Mouse (Mus musculus) liver, embryonic 12.5 days (tissue): ENCODE measurements around the gene Zfp60. TPM values are rescaled to one million over a fixed set of nuclear protein-coding genes. Genes with fewer than 3 reads are reported as not detected.

Experiments used
- ATAC-seq: fragments of 200-750 bp; cut with Nextera tagmentation; 2 replicates; pipeline ENCODE4 v1.8.0; 2017; ENCODE audit warnings: moderate number of reproducible peaks, mild to moderate bottlenecking, moderate library complexity
- H3K27ac ChIP-seq: fragments of 300-500 bp; sonication (generic); 2 replicates; pipeline ENCODE4 v1.5.1; 2016; ENCODE audit warnings: mild to moderate bottlenecking
- H3K27me3 ChIP-seq: fragments of 300-500 bp; sonication (generic); replicated peaks from 2 replicates; pipeline ENCODE4 v1.6.1; 2016; ENCODE audit warnings: mild to moderate bottlenecking, moderate library complexity
- H3K36me3 ChIP-seq: fragments of 300-500 bp; sonication (generic); 2 replicates; pipeline ENCODE4 v1.6.1; 2016; ENCODE audit warnings: mild to moderate bottlenecking, moderate library complexity
- H3K4me1 ChIP-seq: fragments of 300-500 bp; sonication (generic); 2 replicates; pipeline ENCODE4 v1.6.1; 2016
- H3K4me2 ChIP-seq: fragments of 300-500 bp; sonication (generic); 2 replicates; pipeline ENCODE4 v1.6.1; 2016; ENCODE audit warnings: mild to moderate bottlenecking, moderate library complexity
- H3K4me3 ChIP-seq: fragments of 300-500 bp; sonication (generic); 2 replicates; pipeline ENCODE4 v1.5.1; 2016; ENCODE audit warnings: mild to moderate bottlenecking, moderate library complexity
- H3K9ac ChIP-seq: fragments of 300-500 bp; sonication (generic); 2 replicates; pipeline ENCODE4 v1.6.1; 2016; ENCODE audit warnings: mild to moderate bottlenecking, moderate library complexity
- H3K9me3 ChIP-seq: fragments of 300-500 bp; sonication (generic); replicated peaks from 2 replicates; pipeline ENCODE4 v1.6.1; 2016; ENCODE audit warnings: mild to moderate bottlenecking, moderate library complexity
- WGBS: fragments of 180-500 bp; shearing (Covaris S2); methylation state at CpG from one replicate; pipeline ENCODE4 v1.1.7; 2016; ENCODE audit not compliant: insufficient replicate concordance; 5-methylcytosine and 5-hydroxymethylcytosine counted together
- polyA plus RNA-seq: library from polyadenylated mRNA; unstranded; fragments of >200 nt; fragmentation: Nextera tagmentation; extraction: Ambion mirVana; gene quantifications from 2 replicates; pipeline ENCODE4 v1.2.1, GENCODE M21; 2016

Zfp60 gene
- 8.0 and 9.2 TPM in 2 replicates for polyA plus RNA-seq

DNA sequence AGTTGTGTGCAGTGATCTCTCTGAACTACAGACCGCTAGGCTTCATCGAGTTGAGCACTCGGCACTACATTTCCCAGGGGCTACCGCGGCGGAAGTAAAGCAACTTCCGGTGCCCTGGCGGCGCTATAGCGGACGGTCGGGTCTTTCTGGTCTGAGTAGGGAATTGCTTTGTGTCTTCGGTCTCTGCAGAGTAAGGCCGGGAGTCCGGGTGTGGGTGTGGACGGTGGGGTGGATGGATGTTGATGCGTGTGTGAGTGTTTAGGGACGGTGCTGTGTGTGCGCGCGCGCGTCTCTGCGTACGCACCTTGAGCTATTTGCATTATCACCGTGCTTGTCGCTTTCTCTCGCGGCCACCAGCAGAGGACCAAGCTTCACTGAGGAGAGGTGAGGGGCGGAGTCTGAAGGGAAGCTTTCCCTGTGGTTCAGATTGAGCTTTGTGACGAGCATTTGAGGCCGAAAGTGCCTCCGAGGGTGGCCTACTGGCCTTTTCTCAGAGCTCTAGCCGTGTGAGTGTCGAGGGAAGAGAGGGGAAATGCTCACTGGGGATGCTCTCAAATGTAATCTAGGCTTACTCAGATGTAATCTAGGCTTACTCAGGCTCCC is at the start of gene Zfp60:
Gene Zfp60, plus strand, starts transcription at position 109 of the 603 bp plus-strand sequence.
- peak within 1 kb of the TSS; percentile 92 for H3K27ac ChIP-seq
- no peaks in the 10 kb centered on the region for H3K9me3 ChIP-seq
- peaks cover 31% of the 10 kb centered on the region for H3K4me1 ChIP-seq
- 0 out of 2 replicates have a peak, but pooled peaks cover 6% of the 10 kb centered on the region for H3K36me3 ChIP-seq
- WGBS = under 1% methylated on average over 35 of the region's 35 CpGs
- peak within 1 kb of the TSS; percentile 75 for H3K4me3 ChIP-seq
- H3K27me3 ChIP-seq = no peaks in the 10 kb centered on the region
- H3K4me2 ChIP-seq = peak within 1 kb of the TSS; percentile 95
- peak within 1 kb of the TSS; percentile 78 for H3K9ac ChIP-seq
- ATAC-seq = peak; percentile 89

DNA sequence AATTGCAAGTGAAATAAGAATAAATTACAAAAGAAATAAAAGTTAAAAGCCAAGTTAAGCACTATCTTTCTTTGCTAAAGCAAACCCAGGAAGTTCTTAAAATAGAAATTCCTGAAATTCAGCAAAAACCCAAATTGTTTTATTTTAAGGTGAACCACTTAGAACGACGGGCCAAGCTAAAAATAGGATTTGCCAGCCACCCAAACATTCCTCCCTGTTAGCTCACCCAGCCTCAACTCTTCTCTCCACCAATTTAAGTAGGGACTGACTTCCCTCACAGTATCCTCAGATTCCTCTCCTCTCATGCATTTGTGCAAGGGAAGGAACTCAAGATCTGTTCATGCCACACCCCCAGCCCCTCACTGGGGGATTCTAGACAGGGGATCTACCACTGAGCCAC is 48.0 kb upstream of the Zfp60 start:
- no peaks in the 10 kb centered on the region for H3K9me3 ChIP-seq
- no peak overlapping the region for H3K27ac ChIP-seq
- H3K4me3 ChIP-seq = no peak overlapping the region
- 28% methylated on average over 2 of the region's 2 CpGs for WGBS
- peaks cover 3% of the 10 kb centered on the region for H3K4me1 ChIP-seq
- no peak overlapping the region for H3K9ac ChIP-seq
- H3K27me3 ChIP-seq = peaks cover 18% of the 10 kb centered on the region
- no peaks in the 10 kb centered on the region for H3K36me3 ChIP-seq
- no peak for ATAC-seq
- no peak overlapping the region for H3K4me2 ChIP-seq

DNA sequence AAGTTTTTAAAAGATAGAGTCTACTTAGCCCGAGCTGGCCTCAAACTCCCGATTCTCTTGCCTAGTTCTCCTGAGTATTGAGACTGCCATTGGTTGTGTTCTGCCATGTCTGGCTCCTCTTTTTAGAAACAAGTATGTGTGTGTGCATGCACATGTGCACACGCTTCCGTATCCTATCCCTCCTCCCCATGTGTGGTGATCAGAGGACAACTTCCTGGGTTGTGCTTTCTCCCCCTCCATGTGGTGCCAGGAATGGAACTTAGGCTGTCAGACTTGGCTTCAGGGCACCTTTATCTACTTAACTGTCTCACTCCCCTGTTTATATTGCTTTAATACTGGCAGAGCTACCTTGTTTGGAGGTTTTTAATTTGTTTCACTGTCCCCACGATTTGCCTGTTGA is 46.0 kb upstream of the Zfp60 start:
- Histone ChIP-seq H3K36me3 (no peaks in the 10 kb centered on the region), H3K27ac (no peak overlapping the region), H3K4me1 (peaks cover 15% of the 10 kb centered on the region), H3K27me3 (peaks cover 18% of the 10 kb centered on the region), H3K4me2 (no peak overlapping the region), H3K4me3 (no peak overlapping the region), H3K9ac (no peak overlapping the region), H3K9me3 (no peaks in the 10 kb centered on the region)
- ATAC-seq = no peak
- 33% methylated on average over 5 of the region's 5 CpGs for WGBS

DNA sequence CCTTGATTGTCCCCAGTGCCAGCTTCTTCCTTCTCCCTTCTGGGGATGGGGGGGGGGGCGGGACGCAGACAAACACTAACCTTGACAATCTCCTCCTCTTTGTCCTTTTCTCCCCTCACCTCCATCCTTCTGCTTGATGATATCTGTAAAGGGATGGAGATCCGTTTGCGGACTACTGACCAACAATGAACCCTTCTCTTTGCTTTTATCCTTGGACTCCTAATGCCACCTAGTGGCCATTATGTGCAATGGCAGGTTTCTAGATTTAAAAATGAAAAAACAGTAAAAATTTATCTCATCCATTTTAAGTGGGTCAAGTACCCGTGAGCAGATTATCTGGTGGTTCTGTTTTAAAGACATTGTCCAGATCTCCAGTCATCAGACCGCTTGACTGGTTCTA is 45.5 kb upstream of the Zfp60 start:
- no peak overlapping the region for H3K4me2 ChIP-seq

DNA sequence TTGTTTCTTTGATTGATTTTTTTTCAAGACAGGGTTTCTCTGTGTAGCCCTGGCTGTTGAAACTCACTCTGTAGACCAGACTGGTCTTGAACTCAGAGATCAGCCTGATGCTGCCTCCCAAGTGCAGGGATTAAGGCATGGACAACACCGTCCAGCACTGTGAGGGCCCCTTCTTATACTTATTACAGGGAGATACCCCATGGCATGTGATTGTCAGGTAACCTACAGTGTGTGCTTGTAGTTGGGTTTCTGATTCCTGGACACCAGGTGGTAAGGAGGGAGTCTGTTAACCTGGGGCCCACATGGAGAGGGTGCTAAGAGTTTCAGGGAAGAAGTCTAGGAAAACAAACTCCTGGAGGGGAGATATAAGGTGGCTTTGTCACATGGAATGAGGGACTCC is 44.1 kb upstream of the Zfp60 start:
- Histone ChIP-seq H3K36me3 (no peaks in the 10 kb centered on the region), H3K27ac (no peak overlapping the region), H3K9ac (no peak overlapping the region), H3K4me3 (no peak overlapping the region), H3K4me1 (peaks cover 15% of the 10 kb centered on the region), H3K27me3 (peaks cover 18% of the 10 kb centered on the region), H3K9me3 (no peaks in the 10 kb centered on the region), H3K4me2 (no peak overlapping the region)
- no peak for ATAC-seq
- 79% methylated on average over 1 of the region's 1 CpGs for WGBS

More for the DNA sequence above, 45.5 kb upstream of the Zfp60 start:
- H3K27me3 ChIP-seq = peaks cover 18% of the 10 kb centered on the region
- WGBS = under 1% methylated on average over 6 of the region's 6 CpGs
- H3K4me3 ChIP-seq = no peak overlapping the region
- H3K27ac ChIP-seq = no peak overlapping the region
- H3K9me3 ChIP-seq = no peaks in the 10 kb centered on the region
- no peaks in the 10 kb centered on the region for H3K36me3 ChIP-seq
- H3K4me1 ChIP-seq = peaks cover 15% of the 10 kb centered on the region
- ATAC-seq = no peak
- no peak overlapping the region for H3K9ac ChIP-seq

DNA sequence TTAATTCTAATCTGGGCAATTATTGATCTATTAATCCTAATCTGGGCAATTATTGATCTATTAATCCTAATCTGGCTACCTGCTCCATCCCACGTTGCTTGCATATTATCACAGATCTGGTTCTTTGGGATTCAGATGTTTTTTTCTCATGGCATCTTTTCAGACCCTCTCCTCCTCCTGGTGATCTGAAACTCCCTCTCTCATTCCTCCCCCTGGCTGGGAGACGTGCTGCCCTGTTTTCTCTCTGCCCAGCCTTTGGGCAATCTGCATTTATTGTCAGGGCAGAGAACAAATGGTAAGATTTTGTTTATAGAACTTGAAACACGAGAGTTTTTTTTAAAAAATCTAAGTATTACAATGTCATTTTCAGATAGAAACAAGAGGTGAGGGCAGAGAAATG is 43.4 kb upstream of the Zfp60 start:
- H3K4me2 ChIP-seq = peak overlapping the region; percentile 87
- no peak overlapping the region; the same call in 1 of the 2 replicates for H3K9ac ChIP-seq
- H3K27me3 ChIP-seq = peaks cover 18% of the 10 kb centered on the region
- no peak overlapping the region for H3K27ac ChIP-seq
- ATAC-seq = no peak
- WGBS = 63% methylated on average over 3 of the region's 3 CpGs
- peaks cover 15% of the 10 kb centered on the region for H3K4me1 ChIP-seq
- 0 out of 2 replicates have a peak overlapping the region, but pooled peaks have one; percentile 67 for H3K4me3 ChIP-seq
- H3K9me3 ChIP-seq = no peaks in the 10 kb centered on the region
- no peaks in the 10 kb centered on the region for H3K36me3 ChIP-seq

DNA sequence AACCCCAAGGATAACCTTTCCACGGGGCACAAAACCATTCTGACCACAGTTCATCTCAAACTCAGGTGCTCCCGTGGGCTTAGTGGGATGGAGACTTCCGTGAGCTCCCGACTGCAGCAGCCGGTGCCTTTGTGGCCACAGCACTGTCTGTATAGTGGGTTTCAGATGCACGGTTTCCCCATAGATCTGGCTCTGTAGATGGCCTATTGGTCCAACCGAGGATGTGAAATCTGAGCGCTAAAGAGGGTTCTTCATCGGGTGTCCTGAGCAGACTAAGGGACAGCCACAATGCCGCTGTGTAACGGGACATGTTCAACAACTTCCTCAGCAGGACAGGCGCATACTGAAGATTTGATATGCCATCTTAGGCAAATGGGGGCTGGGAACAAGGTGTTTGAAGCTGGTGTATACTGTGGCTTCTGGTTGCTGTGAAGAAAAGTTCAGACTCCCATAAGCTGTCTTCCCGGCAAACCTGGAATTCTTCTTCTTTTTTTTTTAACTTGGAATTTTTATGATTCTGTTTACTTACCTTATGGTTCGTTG is 42.9 kb upstream of the Zfp60 start:
- H3K4me3 ChIP-seq = peak overlapping the region; percentile 67
- no peaks in the 10 kb centered on the region for H3K36me3 ChIP-seq
- peak overlapping the region; percentile 87 for H3K4me2 ChIP-seq
- WGBS = 31% methylated on average over 14 of the region's 14 CpGs
- peak overlapping the region; percentile 76 for H3K27ac ChIP-seq
- peaks cover 18% of the 10 kb centered on the region for H3K27me3 ChIP-seq
- no peak for ATAC-seq
- peaks cover 15% of the 10 kb centered on the region for H3K4me1 ChIP-seq
- peak overlapping the region; percentile 76 for H3K9ac ChIP-seq
- no peaks in the 10 kb centered on the region for H3K9me3 ChIP-seq

DNA sequence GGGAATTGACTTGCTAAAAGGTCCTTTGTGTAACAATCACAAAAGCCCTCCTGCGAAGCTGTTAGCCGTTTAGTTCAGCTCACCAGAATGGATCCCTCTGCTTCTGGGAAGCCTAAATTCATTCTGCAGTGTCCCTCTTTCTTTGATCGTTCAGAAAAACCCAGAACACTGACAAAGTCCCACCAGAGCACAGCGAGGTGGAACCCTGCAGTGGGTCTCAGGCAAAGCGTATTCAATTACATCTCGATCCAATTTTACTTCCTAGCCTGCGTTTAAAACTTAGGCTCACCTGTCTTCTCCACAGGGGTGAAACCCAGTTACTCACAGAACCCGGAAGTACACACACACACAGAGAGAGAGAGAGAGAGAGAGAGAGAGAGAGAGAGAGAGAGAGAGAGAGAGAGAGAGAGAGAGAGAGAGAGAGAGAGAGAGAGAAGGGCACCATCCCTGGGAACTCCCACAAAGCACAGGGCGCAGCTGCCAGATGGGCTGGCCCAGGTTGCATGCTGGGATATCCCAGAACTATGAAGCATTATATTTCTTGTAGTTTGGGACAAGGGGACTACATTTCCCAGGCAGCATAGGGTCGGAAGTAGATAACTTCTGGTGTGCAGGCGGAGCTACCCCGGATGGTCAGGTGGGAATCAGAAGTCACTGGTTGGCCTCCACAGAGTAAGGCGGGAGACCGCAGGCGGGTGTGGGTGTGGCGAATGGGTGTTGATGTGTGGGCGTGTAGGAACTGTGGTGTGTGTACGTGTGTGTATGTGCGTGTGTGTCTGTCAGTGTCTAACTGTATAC is 42.2 kb upstream of the Zfp60 start, which contains the start of gene Zfp607b:
Gene Zfp607b, plus strand, starts transcription at position 526 of the 798 bp plus-strand sequence.
- H3K27me3 ChIP-seq = peaks cover 12% of the 10 kb centered on the region
- no peaks in the 10 kb centered on the region for H3K36me3 ChIP-seq
- peaks cover 15% of the 10 kb centered on the region for H3K4me1 ChIP-seq
- H3K9ac ChIP-seq = peak within 1 kb of the TSS; percentile 76
- H3K9me3 ChIP-seq = no peaks in the 10 kb centered on the region
- ATAC-seq = peak; percentile 99
- peak within 1 kb of the TSS; percentile 67 for H3K4me3 ChIP-seq
- peak within 1 kb of the TSS; percentile 87 for H3K4me2 ChIP-seq
- H3K27ac ChIP-seq = peak within 1 kb of the TSS; percentile 76
- 2% methylated on average over 19 of the region's 19 CpGs for WGBS

DNA sequence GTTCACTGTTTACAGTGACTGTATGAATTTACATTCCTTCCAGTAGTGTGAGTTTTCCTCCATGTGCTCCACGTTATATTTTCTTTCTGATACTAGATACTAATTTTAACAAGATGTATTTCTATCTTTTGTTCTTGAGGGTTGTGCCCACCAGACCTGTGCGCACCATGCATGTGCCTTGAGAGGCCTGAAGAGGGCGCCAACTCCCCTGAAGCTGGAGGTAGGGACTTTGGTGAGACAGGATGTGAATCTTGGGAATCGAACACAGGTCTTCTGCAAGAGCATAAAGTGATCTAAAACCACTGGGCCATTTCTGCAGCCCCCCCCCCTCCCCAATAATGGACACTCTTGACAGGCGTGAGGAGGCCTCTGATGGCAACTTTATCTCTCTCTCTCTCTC is 40.1 kb upstream of the Zfp60 start:
- 32% methylated on average over 5 of the region's 5 CpGs for WGBS
- peaks cover 15% of the 10 kb centered on the region for H3K4me1 ChIP-seq
- H3K36me3 ChIP-seq = no peaks in the 10 kb centered on the region
- no peak overlapping the region for H3K9ac ChIP-seq
- no peak overlapping the region for H3K4me3 ChIP-seq
- no peaks in the 10 kb centered on the region for H3K9me3 ChIP-seq
- ATAC-seq = no peak
- no peaks in the 10 kb centered on the region for H3K27me3 ChIP-seq
- no peak overlapping the region for H3K4me2 ChIP-seq
- no peak overlapping the region for H3K27ac ChIP-seq

DNA sequence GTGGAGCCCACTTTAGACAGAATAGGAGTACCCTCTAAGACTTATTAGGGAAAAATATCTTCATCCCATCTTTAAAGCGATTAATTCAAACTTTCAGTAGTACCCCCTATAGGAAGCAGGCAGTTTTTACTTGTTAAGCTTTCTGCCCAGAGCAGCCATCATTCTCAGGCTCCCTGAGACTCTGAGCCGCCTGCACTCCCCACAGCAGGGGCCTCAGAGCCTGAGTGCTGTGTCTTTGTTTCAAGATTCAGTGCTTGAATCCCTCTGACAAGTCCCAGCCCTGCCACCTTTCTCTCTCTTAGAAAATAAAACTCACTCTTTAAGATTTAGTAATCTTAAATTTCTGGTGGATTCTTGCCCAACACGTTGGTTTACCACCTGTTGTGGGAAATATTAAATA is 34.5 kb upstream of the Zfp60 start:
- Histone ChIP-seq H3K9ac (no peak overlapping the region), H3K4me3 (no peak overlapping the region), H3K36me3 (no peaks in the 10 kb centered on the region), H3K9me3 (no peaks in the 10 kb centered on the region), H3K4me1 (no peaks in the 10 kb centered on the region), H3K4me2 (no peak overlapping the region), H3K27me3 (no peaks in the 10 kb centered on the region), H3K27ac (no peak overlapping the region)
- ATAC-seq = no peak
- WGBS = 46% methylated on average over 3 of the region's 3 CpGs

DNA sequence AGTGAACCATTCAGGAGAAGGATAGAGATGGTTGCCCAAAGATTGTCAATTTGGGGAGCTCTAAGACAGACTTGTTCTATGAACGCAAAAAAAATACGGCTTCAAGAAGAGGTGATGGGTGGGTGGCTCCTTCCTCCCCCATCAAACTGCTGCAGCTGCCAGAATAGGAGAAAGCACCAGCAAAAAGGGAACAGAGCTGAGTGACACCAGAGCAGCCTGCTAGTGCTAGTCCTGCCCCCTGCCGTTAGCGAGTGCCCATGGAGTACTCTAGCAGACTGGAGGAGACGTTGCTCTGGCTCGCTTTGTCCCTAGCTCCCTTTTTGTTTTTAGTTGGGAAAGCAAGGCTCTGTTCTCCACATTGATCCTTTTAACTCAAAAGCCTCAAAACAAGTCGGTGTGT is 20.8 kb upstream of the Zfp60 start:
- no peaks in the 10 kb centered on the region; the same call in 1 of the 2 replicates for H3K9me3 ChIP-seq
- no peak overlapping the region for H3K27ac ChIP-seq
- H3K4me1 ChIP-seq = no peaks in the 10 kb centered on the region
- H3K36me3 ChIP-seq = no peaks in the 10 kb centered on the region
- WGBS = 69% methylated on average over 7 of the region's 7 CpGs
- H3K4me2 ChIP-seq = no peak overlapping the region
- no peaks in the 10 kb centered on the region for H3K27me3 ChIP-seq
- no peak for ATAC-seq
- H3K4me3 ChIP-seq = no peak overlapping the region
- no peak overlapping the region for H3K9ac ChIP-seq

DNA sequence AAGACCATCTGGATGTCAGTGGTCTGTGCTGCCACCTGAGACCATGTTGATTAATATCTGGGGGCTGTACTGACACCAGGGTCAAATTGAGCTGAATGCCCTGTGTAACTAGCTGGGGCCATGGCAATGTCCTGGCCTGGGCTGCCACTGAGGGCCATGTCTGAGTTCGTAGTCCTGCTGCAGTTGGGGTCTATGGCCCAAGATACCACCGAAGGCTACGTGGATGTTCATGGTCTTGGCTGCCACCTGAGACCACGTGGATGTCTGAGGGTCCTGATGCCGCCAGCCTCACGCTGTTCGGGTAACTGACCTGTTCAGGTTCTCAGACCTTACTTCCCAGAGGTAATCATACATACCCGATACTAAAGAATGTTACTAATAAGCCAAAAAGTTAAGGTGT is 9.2 kb upstream of the Zfp60 start:
- no peak overlapping the region for H3K4me3 ChIP-seq
- no peak overlapping the region for H3K27ac ChIP-seq
- WGBS = 73% methylated on average over 8 of the region's 8 CpGs
- H3K4me1 ChIP-seq = no peaks in the 10 kb centered on the region
- ATAC-seq = no peak
- no peaks in the 10 kb centered on the region for H3K27me3 ChIP-seq
- H3K4me2 ChIP-seq = no peak overlapping the region
- H3K9me3 ChIP-seq = no peaks in the 10 kb centered on the region; the same call in 1 of the 2 replicates
- H3K9ac ChIP-seq = no peak overlapping the region
- no peaks in the 10 kb centered on the region for H3K36me3 ChIP-seq
